Mouse (Mus musculus): ENCODE measurements at regions not wholly inside any gene's neighbourhood (a gene's known extent, or its start where the extent isn't known, plus 50 kb on each side); places are given as distances from the start of the nearest gene placed in this dataset.
A peak's percentile ranks its signal among the peaks of the same experiment; 100 is the strongest.

- DNase-seq: no peak
Observed at GRCm38 (mm10) chr10:118769751-118770150, 100.3 kb downstream of the Dyrk2 start.

GRCm38 (mm10) chr10:118778656-118779055 is 91.4 kb downstream of the Dyrk2 start:
- no peak for DNase-seq

DNA sequence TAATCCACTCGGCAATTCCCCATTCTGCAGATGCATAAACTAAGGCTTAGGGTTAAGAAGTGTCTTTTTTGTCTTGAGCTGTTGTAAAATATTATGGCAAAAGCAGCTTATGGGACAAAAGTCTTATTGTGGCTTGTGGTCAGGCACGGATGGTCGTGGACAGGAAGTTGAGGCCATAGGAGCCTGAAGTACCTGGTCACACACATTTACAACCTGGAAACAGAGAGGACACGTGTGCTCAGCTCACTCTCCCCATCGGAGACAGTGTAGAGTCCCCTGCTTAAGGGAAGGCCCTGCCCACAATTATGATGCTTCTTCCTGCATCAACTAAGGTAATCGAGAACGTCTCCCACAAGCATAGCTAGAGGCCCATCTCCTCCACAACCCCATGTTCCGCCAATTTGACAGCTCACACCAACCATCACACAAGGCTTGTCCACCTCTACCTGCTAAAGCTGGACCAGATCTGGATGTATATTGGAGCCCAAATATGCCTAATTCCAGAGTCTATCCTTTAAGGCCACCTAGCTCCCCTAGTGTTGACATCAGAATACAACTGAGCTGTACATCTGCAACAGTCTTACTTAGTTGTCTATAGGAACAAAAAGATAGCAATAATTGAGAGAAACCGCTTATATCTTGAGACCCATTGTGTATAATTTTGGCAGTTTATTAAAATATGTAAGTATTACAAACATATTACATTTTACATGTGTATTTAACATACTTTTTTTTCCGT is 89.0 kb downstream of the Dyrk2 start:
- no peak for DNase-seq

- no peak for DNase-seq
Observed at GRCm38 (mm10) chr10:118781811-118782232, 88.2 kb downstream of the Dyrk2 start.

DNA sequence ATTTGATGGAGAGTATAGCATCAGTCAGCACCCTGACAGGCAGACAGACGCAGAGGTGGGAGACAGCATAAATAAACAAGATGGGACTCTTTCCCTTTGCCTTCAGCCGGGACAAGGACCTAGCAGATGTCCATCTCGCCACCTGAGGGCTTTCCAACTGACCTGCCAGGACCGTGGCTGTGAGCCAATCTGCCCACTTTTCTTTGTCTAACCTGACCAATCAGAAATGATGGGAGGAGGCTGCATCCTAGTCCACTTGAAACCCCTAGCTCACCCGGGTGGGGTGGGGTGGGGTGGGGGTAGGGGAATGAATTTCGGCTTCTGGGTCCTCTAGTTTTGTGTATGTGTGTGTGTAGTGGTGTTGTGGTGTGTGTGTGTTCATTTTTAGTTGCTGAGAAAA is 87.4 kb downstream of the Dyrk2 start:
- no peak for DNase-seq

GRCm38 (mm10) chr10:118787280-118787690 is 82.7 kb downstream of the Dyrk2 start:
- DNase-seq: no peak

GRCm38 (mm10) chr10:118792352-118793100 is 77.5 kb downstream of the Dyrk2 start:
- no peak for DNase-seq

- no peak for DNase-seq
Observed at GRCm38 (mm10) chr10:118793794-118794193, 76.2 kb downstream of the Dyrk2 start.

DNA sequence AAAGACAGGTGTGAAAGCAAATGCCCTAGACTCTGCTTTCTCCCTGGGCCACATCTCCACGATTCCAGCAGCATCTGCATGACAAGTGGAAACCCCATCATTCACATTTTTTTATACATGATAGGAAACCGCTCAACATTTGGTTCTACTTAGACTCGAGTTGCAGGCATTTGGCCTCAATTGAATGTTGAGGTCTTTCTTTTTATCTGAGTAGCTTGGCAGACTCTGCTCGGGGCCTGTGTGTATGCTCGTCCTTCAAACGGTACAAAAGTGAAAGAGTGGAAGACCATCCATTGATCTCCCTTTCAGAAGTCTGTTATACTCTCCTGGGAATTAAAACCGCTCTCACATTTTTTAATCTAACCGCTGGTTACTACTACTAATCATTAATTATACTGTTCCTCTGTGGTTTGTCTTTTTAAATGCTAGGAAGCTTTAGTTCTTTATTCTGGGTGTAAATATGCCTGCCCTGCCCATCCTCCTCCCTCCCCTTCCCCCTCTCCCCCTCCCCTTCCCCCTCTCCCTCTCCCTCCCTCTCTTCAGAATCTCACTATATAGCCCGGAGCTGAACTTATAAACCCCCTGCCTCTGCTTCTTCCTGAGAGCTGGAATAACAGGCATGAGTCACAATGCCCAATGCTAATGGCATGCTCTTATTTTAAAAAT is 75.5 kb downstream of the Dyrk2 start:
- DNase-seq: no peak

- no peak for DNase-seq
Observed at GRCm38 (mm10) chr10:118795061-118795407, 75.0 kb downstream of the Dyrk2 start.

DNA sequence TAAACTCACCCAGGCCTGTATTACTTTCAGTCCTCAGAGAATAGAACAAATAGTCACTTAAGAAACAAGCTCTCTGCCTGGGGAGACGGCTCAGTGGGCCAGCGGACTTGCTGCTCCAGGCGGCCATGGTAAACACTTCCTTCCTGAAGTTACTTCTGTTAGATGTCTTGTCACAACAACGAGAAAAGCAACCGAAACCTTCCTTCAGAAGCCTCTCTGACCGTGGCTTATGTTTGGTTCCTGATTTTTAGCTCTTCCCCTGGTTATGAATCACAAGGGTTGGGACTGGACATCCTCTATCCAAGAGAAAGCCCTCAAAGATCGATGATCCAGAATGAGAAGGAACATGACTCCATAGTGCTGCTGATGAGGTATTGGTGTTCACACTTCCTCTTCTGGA is 73.5 kb downstream of the Dyrk2 start:
- no peak for DNase-seq

- no peak for DNase-seq
Observed at GRCm38 (mm10) chr10:118797256-118797655, 72.8 kb downstream of the Dyrk2 start.

DNA sequence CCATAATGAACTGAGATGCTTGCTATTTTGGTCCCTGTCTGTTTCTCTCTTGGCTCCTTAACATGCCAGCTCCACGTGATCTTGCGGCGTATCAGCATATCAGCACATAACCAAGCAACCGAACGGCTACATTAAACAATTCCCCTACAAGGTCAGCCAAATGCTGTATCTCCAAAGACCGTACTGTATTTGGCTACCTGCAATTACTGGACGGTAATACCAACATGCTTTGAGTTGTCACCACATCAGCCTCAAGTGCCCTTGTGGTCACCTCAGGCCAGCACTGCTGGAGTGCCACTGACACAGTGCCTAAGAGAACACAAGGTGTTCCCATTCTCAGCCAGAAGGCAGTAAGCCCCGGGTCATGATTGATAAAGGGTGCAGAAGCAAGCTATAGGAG is 70.2 kb downstream of the Dyrk2 start:
- no peak for DNase-seq

DNA sequence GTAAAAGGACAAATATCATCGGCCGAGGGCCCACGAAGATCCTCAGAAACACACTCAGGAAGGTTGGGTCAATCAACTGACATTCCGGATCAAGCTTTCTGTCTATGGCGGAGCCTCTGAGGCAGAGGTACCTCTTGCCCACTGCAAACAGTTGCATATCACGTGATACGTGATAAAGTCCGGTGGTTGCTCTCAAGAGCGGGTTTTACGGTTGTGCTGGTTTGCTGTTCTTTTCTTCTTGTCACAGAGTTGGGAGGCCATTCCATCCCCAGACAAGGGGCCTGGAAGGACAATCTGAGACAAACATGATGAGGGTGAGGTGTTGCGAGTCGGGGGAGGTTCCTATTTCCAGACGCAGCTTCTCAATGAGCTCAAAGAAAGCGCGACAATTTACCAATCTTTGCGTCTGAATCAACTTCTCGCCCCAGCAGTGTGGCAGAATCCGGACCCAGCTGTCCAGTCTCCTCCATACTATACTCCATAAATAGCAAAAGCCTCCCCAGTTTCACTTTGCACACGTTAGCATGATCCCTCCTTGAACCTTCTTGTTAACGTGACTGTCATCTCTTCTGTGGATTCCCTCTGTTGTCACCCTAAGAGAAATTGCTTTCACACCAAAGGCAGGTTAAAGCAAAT is 66.0 kb downstream of the Dyrk2 start:
- DNase-seq: no peak

DNA sequence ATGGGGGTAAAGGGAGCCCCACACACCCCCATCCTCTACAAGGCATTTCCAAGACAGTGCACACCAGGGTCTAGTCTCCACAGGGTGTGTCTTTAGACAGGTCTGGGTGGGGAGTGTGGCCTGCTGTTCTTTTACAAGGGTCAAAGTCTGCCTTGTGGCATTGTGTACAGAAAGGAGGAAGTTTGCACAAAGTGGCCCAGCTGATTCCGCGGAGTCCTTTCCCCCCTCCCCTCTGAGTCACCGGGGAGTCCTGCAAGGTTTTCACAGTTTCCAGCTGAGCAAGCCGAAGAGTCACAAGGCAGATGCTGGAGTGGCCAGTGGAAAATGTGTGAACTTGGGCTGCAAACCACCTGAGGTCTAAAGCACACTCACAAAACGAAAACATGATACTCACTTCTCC is 65.4 kb downstream of the Dyrk2 start:
- peak; percentile 9 for DNase-seq
